Mouse (Mus musculus) embryo, embryonic 11 days (tissue): Measurements from ENCODE around the gene Ms4a4d.
"Not testable (repeated sequence)": the region's sequence is repeated elsewhere in the genome, so short reads cannot be mapped to it uniquely, and the experiment has no call there.

Experiments
- DNase-seq: peaks from one replicate; pipeline ENCODE4 v3.0.0-alpha.2; 2015

The Ms4a4d gene

DNA sequence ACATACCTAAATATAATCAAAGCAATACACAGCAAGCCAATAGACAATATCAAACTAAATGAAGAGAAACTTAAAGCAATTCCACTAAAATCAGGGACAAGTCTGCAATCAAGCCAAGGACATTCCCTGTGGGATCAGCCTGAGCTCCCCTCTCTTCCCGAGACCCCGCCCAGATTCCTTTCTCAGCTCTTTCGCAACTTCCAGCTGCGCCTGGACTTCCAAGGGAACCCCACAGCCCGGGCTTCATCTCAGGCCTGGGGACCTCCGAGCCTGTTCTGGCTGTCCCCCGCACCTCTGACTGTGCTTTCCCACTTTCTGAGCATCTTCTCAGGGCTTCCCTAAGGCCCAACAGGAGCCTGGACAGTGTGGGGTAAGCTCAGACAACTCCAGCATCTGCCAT, at the start of gene Ms4a4d:
Ms4a4d (plus strand) TSS at position 209 of the 400 bp plus-strand sequence.
- peak; percentile 12 for DNase-seq

- DNase-seq = no peak
These were observed 45.0 kb upstream of the Ms4a4d start for GRCm38 (mm10) chr19:11491406-11492189.

GRCm38 (mm10) chr19:11492671-11493070, 43.9 kb upstream of the Ms4a4d start:
- DNase-seq = no peak

DNA sequence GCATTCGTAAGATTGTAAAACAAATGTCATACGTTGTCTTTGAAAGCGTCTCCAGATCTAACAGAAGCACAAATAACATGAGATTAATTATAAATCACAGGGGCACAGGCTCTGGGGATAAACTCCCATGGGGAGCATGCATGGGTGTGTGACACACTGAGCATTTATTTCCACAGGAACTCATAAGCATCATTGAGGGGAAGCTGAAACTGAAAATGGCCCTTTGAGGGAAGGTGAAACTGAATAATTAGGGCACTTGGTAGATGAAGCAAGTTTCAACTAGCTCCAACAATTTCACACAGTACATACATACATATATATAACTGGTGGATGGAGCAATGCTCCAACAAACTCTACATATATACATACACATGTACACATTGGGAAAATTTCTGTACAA, 42.1 kb upstream of the Ms4a4d start:
- DNase-seq = no peak

DNA sequence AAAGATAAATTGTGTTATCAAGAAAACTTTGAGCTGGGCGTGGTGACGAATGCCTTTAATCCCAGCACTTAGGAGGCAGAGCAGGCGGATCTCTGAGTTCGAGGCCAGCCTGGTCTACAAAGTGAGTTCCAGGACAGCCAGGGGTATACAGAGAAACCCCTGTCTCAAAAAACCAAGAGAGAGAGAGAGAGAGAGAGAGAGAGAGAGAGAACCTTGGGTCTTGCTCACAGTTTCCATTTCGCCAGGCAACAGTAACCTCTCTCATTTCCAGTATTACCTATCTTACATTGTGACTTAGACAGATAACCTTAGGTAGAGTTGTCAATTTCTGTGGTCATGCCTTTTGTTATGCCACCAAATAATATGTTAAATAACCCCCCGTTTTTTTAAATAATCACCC, 40.2 kb upstream of the Ms4a4d start:
- DNase-seq = no peak

- DNase-seq = not testable (repeated sequence)
These were observed 39.3 kb upstream of the Ms4a4d start for GRCm38 (mm10) chr19:11497300-11497699.

- DNase-seq = no peak
These were observed 35.8 kb upstream of the Ms4a4d start for GRCm38 (mm10) chr19:11500796-11501195.

DNA sequence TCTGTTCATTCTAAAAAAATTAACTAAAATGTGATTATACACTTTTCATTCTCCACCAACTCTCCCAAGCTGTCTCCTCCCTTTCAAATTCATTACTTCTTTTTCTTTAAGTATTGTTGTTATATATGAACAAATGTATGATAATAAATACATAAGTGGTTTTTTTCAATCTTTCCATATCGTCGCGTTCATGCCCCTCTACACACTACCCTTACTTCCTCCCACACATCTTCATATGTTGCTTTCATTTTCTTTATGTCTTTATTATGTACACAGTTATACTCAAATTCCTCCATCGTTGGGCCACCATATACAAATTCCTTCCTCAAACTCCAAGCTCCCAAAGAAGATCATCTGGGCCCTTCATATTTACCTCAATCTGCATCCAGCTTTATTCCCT, 35.3 kb upstream of the Ms4a4d start:
- no peak for DNase-seq

DNA sequence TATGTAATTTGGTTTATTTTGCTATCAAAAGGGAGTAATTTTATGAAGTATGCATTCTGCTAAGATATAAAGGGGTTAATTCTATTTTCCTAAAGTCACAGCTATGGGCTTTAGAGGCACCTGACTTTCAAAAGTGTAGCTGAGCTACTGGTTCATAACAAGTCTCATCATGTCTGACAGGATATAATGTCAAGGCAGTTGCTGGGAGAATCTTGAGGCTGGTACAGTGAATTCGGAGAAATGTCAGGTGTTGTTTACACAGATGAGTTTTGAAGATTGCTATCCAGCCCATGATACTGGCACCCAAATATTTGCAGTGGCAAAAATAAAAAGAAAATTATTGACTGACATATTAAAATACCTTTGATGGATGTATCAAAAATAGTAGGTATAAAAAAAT, 31.7 kb upstream of the Ms4a4d start:
- DNase-seq = no peak

DNA sequence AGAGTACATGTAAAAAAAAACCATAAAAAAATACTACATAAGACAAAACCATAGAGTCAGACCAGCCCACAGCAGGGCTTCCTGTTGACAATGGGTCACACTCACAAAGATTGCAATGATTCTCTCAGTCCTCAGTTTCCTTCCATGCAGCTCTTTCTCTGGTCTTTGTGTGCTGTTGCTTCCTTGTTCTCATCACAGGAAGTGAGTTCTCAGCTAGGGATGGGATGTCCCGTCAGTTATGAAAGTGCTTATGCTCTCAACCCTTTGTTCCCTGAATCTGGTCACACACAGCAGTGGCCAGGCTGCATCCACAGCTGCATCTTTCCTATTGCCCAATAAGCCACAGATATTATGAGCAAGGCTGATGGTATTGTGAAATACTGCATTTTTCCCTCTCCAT, 23.1 kb upstream of the Ms4a4d start:
- no peak for DNase-seq

GRCm38 (mm10) chr19:11516246-11516645, 20.4 kb upstream of the Ms4a4d start, which contains the start of gene Ms4a6b:
TSS of gene Ms4a6b (plus strand) at chr19:11516512.
- DNase-seq = no peak

DNA sequence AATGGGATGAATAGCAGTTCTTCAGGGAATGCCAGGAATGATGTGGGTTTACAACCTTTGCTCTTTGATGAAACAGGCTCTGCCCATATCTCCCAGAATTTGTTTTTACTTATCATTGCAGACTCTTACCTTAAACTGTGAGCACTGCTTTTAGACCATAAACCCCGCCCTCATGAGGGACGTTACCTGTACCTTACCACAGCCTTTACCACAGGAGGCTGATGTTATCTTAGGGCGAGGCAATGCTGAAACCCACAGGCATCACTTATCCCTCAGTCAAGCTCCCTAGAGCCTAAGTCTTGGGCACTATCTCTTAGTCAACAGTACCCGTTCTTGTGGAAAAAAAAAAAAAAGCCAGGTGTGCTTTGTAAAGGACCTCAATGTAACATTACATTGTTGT, 19.8 kb upstream of the Ms4a4d start:
- DNase-seq = no peak

- DNase-seq = not testable (repeated sequence)
These were observed 19.2 kb upstream of the Ms4a4d start for GRCm38 (mm10) chr19:11517373-11517772.

GRCm38 (mm10) chr19:11518356-11518755, 18.2 kb upstream of the Ms4a4d start:
- DNase-seq = not testable (repeated sequence)

DNA sequence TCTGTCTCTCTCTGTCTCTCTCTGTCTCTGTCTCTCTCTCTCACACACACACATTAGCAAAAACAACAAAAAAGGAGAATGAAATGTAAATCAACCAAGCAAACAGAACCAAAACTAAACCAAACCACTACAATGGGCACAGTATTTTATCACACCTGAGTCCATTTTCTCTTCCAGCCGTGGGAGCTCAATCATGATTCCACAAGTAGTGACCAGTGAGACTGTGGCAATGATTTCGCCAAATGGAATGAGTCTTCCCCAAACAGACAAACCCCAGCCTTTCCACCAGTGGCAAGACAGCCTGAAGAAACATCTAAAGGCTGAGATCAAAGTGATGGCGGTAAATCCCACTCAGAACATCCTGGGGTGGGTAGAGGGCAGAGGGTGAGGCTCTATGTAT, 16.5 kb upstream of the Ms4a4d start:
- DNase-seq = no peak

GRCm38 (mm10) chr19:11533421-11533820, 3.2 kb upstream of the Ms4a4d start:
- DNase-seq = no peak

- DNase-seq = no peak
These were observed 2.6 kb upstream of the Ms4a4d start for GRCm38 (mm10) chr19:11533888-11534445.

DNA sequence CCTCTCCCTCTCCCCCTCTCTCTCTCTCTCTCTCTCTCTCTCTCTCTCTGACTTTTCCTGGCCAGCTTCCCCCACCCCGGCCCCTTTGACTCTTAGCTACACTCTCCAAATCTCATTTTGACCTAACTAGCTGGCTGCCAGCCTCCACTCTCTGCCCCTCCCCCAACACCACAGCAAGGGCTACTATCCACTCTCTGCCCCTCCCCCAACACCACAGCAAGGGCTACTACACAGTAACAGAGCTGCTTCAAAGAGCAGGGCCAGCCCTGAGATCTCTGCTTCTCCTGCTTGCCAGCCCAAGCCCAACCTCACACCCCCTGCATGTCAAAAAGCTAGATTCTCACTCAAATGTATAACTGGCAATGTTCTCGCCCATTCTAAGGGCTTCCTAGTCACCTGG, 735 bp downstream of the Ms4a4d start:
- peak; percentile 45 for DNase-seq

DNA sequence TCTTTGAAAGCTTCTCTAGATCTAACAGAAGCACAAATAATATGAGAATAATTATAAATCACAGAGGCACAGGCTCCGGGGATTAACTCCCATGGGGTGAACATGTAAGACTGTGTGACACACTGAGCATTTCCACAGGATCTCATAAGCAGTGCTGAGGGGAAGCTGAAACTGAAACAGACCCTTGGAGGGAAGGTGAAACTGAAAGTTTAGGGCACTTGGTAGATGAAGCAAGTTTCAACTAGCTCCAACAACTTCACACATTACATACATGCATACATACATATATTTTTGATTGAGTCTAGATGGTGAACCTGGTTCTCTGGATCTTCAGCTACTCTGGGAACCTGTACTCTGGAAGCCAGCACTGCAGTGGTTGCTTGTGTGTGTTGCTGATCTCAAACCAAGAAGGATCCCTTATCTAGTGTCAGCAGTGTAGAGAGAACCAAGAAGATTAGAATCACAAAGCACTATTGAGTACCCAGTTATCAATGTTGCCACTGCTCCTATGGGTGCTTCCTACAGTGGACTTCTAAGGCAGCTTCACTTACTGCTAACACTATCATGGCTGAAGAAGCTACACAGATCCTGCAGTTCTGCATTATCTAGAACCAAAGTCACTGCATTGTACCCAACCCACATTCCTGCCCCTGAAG, 3.7 kb downstream of the Ms4a4d start:
- not testable (repeated sequence) for DNase-seq

DNA sequence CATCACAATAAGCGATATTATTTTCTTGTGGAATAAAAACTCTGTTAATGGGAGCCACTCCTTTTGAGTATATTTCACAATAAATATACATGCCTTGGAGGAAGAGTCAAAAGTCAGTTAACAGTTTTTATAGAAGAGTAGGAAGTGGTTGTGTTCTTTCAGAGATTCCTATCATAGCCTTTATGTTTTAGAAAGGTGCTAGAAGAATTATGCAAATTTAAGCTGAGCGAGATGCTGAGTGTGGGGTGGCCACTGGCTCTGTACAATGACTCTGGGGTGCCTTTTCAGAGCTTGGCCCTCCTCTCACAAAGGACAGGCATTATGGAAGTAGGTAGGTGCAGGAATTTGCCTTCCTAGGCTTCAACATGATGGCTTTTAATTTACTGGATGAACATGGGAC, 7.8 kb downstream of the Ms4a4d start:
- not testable (repeated sequence) for DNase-seq

DNA sequence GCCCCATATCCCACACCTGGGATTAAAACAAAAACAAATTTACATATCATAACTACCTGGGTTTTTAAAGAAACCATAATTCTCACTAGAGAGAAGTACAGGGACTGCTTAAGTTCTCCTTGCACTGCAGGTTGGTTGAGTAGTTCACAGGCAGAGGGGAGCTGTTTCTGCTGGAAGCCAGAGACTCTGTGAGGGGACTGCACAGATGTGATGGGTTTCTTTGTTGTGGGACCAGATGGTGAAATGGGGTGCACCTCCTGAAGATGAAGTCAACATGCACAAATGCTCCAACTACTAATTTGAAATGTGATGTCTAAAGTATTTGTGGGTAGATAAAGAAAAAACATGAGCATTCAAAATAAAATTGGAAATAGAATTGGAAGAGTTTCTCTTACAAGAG, 11.3 kb downstream of the Ms4a4d start:
- no peak for DNase-seq

- DNase-seq = no peak
These were observed 18.1 kb downstream of the Ms4a4d start for GRCm38 (mm10) chr19:11554726-11555125.

DNA sequence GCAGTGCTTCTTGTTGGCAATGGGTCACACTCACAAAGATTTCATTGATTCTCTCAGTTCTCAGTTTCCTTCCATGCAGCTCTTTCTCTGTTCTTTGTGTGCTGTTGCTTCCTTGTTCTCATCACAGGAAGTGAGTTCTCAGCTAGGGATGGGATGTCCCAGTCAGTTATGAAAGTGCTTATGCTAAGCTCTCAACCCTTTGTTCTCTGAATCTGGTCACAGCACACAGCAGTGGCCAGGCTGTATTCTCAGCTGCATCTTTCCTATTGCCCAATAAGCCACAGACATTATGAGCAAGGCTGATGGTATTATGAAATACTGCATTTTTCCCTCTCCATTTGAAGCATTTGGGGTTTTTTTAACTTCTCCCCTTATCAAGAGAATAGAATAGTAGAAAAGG, 23.0 kb downstream of the Ms4a4d start:
- not testable (repeated sequence) for DNase-seq

DNA sequence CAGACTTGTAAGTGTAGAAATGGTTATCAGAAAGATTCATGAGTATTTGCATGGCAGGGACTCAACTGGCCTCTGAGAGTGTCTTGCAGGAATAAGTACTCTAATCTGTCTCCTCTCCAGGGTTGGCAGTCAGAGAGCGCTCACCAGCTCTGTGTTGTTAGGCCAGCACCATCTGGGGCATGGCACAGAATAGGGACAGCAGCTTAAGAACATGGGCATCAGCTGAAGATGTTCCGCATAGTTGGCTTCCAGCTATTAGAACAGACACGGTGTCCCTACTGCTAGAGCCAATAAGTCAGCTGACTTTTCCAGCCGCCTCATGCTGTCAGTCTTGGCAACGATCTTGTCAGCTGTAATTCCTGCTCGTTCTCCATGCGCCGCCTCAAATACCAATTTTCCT, 38.4 kb downstream of the Ms4a4d start:
- DNase-seq = no peak
